Mouse (Mus musculus) left cerebral cortex, adult 2 months (tissue): ENCODE data around the gene Vmn1r73. TPM values are rescaled to one million over a fixed set of nuclear protein-coding genes. Genes with fewer than 3 reads are reported as not detected.

ENCODE experiments used
- DNase-seq, 2 experiments: peaks; one replicate each; pipeline ENCODE4 v3.0.0; 2021 to 2022; ENCODE audit warnings: low spot score in 2 of 2, mixed read lengths in 1 of 2; ENCODE audit errors: extremely low spot score in 1 of 2
- H3K27ac ChIP-seq: fragments of 200-600 bp; 2 replicates; pipeline ENCODE4 v1.8.1; 2022
- H3K4me3 ChIP-seq: fragments of 200-600 bp; 2 replicates; pipeline ENCODE4 v1.8.1; 2022
- CTCF ChIP-seq: fragments of 200-600 bp; IDR thresholded peaks from 2 replicates; pipeline ENCODE4 v1.8.1; 2022; ENCODE audit warnings: antibody characterized with exemption, mild to moderate bottlenecking, moderate library complexity
- intact Hi-C: fragments of 180-260 bp; cut with DNase I; formaldehyde crosslinking; loops from one replicate; pipeline ENCODE4 v1.15.1; 2025
- long read RNA-seq, 2 experiments: library from polyadenylated mRNA; stranded (forward); transcript quantifications; one replicate each; pipeline ENCODE4 v2.0.0; 2021; ENCODE audit warnings: borderline mapping rate in 2 of 2
- total RNA-seq, 2 experiments: library from RNA; stranded (reverse); gene quantifications; 2 replicates each; pipeline ENCODE4 v1.2.3; 2021

The Vmn1r73 gene
- total RNA-seq: not detected
- long read RNA-seq, experiment 1: 0 reads
- long read RNA-seq, experiment 2, partial matches to known transcripts: 0 of 1 reads
- long read RNA-seq, experiment 2, other reads (novel, unspliced or antisense): 1 of 1 reads

- Histone ChIP-seq H3K27ac (no peak within 1 kb of the TSS), H3K4me3 (no peak within 1 kb of the TSS)
- no peak for TF ChIP-seq CTCF
- DNase-seq: no peak
- intact Hi-C loops: no loop called here
These were observed at the start of gene Vmn1r73 for GRCm38 (mm10) chr7:11729966-11730365. Gene Vmn1r73, plus strand, starts transcription at chr7:11730266.

Other genes with a start within 250 kb of the Vmn1r73 start
- gene Zscan4-ps2, start 216.0 kb upstream of the Vmn1r73 start, total RNA-seq: not detected
- not detected for gene Zscan4-ps3, start 121.0 kb upstream of the Vmn1r73 start, total RNA-seq
- under 1 TPM in 1 of 2 experiments, not detected in 1; 0.05 TPM for gene Vmn1r72, start 50.1 kb upstream of the Vmn1r73 start, total RNA-seq
- not detected for gene Vmn1r74, start 103.7 kb downstream of the Vmn1r73 start, total RNA-seq
- not detected for gene Vmn1r75, start 144.4 kb downstream of the Vmn1r73 start, total RNA-seq
- not detected for gene Vmn1r76, start 207.9 kb downstream of the Vmn1r73 start, total RNA-seq